Mouse (Mus musculus): Measurements from ENCODE around the gene Ip6k3. TPM values are rescaled to one million over a fixed set of nuclear protein-coding genes. Genes with fewer than 3 reads are reported as not detected.

Gene Ip6k3
- 0.23 TPM for polyA plus RNA-seq (2014; fragmentation: Illumina TruSeq; extraction: RNeasy Lipid Tissue Mini Kit (QIAGEN cat#74804); ENCODE audit: low read depth, low replicate concordance)

DNA sequence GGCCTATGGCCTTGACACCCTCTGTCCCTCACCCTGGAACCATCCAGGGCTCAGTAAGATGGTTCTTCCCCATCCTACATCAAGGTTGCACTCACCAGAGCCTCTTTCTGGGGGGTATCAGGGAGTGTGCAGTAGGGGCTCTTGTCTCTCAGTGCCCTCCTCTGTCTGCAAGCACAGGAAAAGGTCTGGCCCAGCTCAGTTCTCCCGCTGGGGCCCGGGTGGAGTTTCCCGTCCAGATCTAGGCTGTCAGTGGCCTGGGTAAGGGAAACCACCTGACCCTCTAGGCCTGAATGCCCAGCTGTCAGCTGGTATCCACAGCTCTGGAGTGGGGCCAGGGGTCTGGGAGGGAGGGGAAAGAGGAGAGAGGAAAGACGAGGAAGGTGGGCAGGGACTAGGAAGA lies at the start of gene Ip6k3:
Gene Ip6k3 (minus strand): TSS at position 251 of the 400 bp plus-strand sequence.

GRCm38 (mm10) chr17:27204075-27204909 lies 36.7 kb upstream of the Ip6k3 start, which contains the start of gene Lemd2:
Gene Lemd2, minus strand, starts transcription at chr17:27204469.

DNA sequence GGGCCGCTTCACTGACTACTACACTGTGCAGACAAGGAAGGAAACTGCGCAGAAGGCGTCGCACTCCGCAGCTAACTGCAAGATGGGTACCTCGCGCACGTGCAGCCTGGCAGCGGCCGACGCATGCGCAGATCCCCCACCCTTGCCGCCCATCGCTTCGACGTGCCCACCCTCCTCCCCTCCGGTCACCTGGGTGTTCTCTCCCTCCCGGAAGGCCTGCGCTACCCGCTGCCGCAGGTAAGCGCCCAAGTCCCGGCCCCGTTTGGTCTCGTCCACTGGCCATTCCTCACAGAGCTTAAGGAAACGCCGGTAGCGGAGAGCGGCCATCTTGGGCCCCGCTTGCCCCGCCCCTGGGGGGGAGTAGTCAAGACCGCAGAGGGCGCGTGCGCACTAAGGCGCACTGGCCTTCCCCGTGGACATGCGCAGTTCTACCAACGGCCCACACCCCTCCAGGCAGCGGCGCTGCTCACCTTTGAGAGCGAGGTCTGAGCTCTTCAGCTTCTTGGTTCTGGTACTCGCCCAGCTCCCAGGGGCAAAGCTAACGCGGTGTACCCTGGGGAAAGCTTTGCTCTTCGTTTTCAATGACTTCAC lies 33.9 kb downstream of the Ip6k3 start, which contains the start of gene Uqcc2:
Gene Uqcc2 (minus strand): TSS at position 366 of the 591 bp plus-strand sequence.

Other genes with a start within 250 kb of the Ip6k3 start
- gene Phf1, start 234.7 kb downstream of the Ip6k3 start, polyA plus RNA-seq (2014; fragmentation: Illumina TruSeq; extraction: RNeasy Lipid Tissue Mini Kit (QIAGEN cat#74804); ENCODE audit: low read depth, low replicate concordance): 3.4 TPM
- gene Cuta, start 228.2 kb downstream of the Ip6k3 start, polyA plus RNA-seq (2014; fragmentation: Illumina TruSeq; extraction: RNeasy Lipid Tissue Mini Kit (QIAGEN cat#74804); ENCODE audit: low read depth, low replicate concordance): 17.7 TPM
- 0.93 TPM for gene Syngap1, start 226.5 kb downstream of the Ip6k3 start, polyA plus RNA-seq (2014; fragmentation: Illumina TruSeq; extraction: RNeasy Lipid Tissue Mini Kit (QIAGEN cat#74804); ENCODE audit: low read depth, low replicate concordance)
- 10.1 TPM for gene Zbtb9, start 194.6 kb downstream of the Ip6k3 start, polyA plus RNA-seq (2014; fragmentation: Illumina TruSeq; extraction: RNeasy Lipid Tissue Mini Kit (QIAGEN cat#74804); ENCODE audit: low read depth, low replicate concordance)
- gene Bak1, start 138.8 kb downstream of the Ip6k3 start, polyA plus RNA-seq (2014; fragmentation: Illumina TruSeq; extraction: RNeasy Lipid Tissue Mini Kit (QIAGEN cat#74804); ENCODE audit: low read depth, low replicate concordance): 1.7 TPM
- gene Itpr3, start 110.5 kb downstream of the Ip6k3 start, polyA plus RNA-seq (2014; fragmentation: Illumina TruSeq; extraction: RNeasy Lipid Tissue Mini Kit (QIAGEN cat#74804); ENCODE audit: low read depth, low replicate concordance): 0.29 TPM
- gene Uqcc2, start 33.9 kb downstream of the Ip6k3 start, polyA plus RNA-seq (2014; fragmentation: Illumina TruSeq; extraction: RNeasy Lipid Tissue Mini Kit (QIAGEN cat#74804); ENCODE audit: low read depth, low replicate concordance): 23.4 TPM
- gene Lemd2, start 36.7 kb upstream of the Ip6k3 start, polyA plus RNA-seq (2014; fragmentation: Illumina TruSeq; extraction: RNeasy Lipid Tissue Mini Kit (QIAGEN cat#74804); ENCODE audit: low read depth, low replicate concordance): 3.1 TPM